Mouse (Mus musculus) ovary, postnatal 10 days (tissue): ENCODE results near the gene Zfp985.
"Not testable (repeated sequence)": the region's sequence is repeated elsewhere in the genome, so short reads cannot be mapped to it uniquely, and the experiment has no call there.

ENCODE experiments used
- DNase-seq: peaks from one replicate; pipeline ENCODE4 v3.0.0; 2022; ENCODE audit warnings: low spot score

The Zfp985 gene

DNA sequence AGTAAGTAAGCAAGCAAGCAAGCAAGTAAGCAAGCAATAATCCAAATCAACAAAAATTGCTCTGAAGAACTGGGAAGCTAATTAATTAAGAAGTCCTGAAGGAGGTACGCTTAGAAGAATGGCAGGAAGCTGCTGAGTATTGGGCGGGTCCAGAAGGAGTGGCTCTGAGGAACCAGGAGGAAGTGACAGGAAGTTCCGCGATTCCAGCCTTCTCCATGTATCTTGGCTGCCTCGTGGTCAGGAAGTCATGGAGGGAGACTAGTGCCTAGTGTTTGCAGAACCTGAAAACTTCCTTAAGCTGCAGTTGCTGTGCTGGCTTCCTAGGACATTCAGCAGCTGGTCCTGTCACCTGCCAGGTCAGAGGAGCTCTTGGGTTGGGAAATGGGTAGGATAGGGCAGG lies at the start of gene Zfp985:
Gene Zfp985, plus strand, starts transcription at position 207 of the 400 bp plus-strand sequence.
- not testable (repeated sequence) for DNase-seq

DNA sequence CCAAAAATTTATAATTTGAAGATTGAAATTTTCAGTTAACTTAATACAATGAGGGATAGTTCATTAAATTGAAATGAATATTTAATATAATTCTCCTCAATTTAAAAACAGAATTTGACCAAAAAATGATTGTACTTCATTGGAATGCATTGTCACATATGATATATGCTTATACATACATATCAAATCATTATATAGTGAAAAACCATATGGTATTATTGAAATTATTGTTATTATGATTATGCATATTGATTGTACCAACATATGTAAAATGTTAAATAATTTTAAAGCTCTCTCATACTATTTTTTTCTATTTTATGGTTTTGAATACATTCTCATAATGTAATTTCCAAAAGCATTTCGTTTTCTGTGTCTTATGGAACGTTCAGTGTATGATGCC lies 43.9 kb upstream of the Zfp985 start:
- no peak for DNase-seq

DNA sequence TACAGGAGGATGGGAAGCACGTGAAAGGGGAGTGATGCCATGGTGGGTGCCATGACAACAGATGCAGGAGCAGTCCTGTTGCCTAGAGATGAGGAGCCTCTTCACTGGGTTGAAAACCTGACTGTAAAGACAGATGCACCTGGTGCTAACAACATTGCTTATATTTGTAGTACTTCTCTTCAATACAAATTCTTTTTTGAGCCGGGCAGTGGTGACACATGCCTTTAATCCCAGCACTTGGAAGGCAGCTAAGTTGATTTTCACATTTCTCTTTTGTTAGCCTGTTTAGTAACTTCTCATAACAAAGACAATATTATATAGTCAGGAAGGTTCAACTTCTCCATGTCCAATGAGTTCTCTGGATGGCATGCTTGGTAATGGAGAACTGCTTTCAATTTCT lies 34.1 kb upstream of the Zfp985 start:
- DNase-seq = no peak

DNA sequence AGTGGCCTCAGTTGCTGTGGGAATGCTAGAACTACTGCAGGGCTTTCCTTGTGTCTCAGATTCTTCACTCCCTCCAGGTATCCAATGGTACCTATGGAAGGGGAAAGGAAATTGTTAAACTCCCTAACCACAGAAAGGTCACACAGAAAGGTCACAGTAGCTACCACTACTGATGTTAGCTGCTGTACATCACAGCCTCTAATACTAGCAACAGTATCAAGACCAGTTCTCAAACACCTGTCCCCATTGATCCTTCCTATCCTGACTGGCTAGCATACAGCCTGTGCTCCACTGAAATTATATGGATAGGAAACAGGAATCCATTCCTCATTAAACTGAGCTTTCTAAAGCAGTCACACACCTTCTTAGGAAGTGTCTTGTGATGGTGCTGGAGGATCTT lies 33.0 kb upstream of the Zfp985 start:
- no peak for DNase-seq

DNA sequence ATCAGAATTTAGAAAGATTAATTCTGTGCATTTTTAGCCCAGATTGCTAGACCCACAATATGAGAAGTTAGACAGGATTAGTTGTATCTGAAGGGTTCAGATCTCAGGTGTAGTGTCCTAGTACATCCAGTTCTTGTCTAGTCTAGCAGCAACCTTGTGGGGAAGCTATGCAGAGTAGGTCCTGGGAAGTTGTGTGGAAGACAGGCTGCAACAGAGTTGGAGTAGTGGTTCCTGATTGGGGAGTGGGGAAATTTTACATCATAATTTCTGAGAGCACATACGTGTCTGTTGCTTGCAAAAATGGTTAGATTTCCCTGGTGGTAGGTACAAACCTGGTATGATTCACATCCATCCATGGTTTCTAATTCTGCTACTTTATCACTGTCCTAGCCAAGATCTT lies 28.0 kb upstream of the Zfp985 start:
- DNase-seq = no peak

- no peak for DNase-seq
Observed at GRCm38 (mm10) chr4:147530366-147530765, 22.7 kb upstream of the Zfp985 start.

DNA sequence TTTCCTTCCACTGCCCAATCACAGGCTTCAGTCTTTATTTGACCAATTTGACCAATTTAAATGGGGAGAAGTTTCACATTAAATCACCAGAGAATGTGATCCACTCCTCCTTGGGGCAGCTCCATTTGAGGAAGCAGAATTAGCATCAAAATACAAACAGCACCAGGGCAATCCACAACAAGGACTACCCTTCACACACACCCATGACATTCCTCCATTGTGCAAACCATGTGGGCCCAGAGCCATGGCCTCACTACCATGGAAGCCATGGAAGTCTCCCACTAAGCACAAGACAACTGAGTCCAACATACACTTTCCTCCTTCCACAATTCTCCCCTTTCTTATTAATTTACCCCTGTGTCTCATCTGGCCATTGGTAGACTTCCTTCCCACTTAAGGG lies 17.2 kb upstream of the Zfp985 start:
- not testable (repeated sequence) for DNase-seq

DNA sequence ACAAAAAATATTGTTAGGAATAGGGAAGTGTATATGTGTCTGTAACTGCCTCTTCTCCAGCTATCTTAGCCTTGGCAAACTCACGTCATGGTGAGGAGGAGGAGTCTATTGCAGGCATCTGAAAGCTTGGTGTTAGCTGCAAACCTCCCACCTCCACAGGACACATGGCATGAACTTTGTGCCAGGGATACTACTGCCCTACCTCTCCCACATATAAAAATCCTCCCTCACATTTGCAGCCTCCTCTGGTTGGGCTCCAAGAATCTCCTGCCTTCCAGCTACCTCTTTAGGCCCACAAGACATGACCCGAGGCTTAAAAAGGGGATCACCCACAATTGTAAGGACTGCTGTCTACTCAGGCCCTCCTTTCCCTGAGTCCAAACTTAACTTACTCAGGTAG lies 15.4 kb upstream of the Zfp985 start:
- DNase-seq = no peak

GRCm38 (mm10) chr4:147539918-147540317 lies 13.2 kb upstream of the Zfp985 start, which contains the start of gene Gm16503:
Gene Gm16503, plus strand, starts transcription at chr4:147540218.
- not testable (repeated sequence) for DNase-seq

DNA sequence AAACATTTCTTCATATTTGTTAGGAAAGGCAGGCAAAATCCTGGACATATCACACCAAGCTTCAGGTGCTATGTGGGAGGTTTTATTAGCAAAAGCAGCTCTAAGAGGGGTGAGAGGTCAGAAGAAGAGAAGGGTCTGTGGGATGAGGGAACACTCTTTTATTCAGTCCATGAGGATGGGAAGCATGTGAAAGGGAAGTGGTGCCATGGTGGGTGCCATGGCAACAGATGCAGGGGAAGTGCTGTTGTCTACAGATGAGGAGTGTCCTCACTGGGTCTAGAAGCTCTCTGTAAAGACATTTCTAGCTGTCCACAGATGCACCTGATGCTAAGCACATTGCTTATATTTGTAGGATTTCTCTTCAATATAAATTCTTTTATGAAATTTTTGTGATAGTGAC lies 12.0 kb upstream of the Zfp985 start:
- no peak for DNase-seq

GRCm38 (mm10) chr4:147554361-147554760 lies 1.3 kb downstream of the Zfp985 start:
- not testable (repeated sequence) for DNase-seq

GRCm38 (mm10) chr4:147556921-147557320 lies 3.8 kb downstream of the Zfp985 start:
- DNase-seq = not testable (repeated sequence)

GRCm38 (mm10) chr4:147558011-147558410 lies 4.9 kb downstream of the Zfp985 start:
- not testable (repeated sequence) for DNase-seq

DNA sequence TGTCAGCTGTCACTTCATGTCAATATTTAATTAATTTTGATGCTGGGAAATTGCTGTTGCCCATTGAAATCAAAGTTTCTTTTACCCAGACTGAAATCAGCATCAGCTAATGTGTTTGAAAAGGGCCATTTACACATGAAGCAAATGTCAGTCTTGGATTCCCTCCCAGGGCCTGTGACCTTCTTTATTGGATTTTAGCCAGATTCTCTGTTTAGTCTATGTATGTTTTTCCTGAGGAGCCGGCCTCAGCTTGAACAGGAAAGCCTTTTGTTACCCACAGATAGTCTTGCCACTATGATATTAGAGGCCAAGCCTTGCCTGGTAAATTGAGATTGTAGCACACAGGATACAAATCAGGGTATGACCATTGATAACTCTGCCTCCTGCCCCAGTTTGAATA lies 6.0 kb downstream of the Zfp985 start:
- not testable (repeated sequence) for DNase-seq

DNA sequence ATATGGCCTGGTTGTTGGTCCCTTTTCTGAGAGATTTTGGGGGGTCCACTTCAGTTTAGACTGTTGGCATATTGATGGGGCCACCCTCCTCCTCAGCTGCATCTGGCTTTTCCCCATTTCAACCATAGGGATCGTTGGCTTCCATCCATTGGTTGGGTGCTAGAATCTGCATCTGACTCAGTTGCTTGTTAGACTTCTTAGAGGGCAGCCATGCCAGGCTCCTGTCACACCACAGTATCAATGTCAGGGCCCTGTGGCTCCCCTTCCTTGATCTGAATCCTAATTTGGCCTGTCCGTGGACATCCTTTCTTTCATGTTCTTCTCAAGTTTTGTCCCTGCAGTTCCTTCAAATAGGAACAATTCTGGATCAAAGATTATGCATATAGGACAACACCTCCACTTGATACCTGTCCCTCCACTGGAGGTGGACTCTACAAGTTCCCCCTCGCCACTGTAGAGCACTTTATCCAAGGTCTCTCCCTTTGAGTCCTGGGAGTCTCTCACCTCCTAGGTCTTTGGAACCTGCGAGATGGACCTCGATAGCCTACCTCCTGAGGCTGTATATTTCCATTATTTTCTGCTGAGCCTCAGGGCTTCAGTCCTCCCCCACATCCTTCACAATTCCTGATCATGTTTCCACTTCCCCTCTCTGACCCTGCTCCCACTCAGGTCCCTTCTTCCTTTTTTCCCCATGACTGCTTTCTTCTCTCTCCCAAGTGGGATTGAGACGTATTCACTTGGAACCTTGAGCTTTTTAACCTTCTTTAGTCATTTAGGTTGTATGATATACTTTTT lies 12.5 kb downstream of the Zfp985 start:
- DNase-seq = no peak

DNA sequence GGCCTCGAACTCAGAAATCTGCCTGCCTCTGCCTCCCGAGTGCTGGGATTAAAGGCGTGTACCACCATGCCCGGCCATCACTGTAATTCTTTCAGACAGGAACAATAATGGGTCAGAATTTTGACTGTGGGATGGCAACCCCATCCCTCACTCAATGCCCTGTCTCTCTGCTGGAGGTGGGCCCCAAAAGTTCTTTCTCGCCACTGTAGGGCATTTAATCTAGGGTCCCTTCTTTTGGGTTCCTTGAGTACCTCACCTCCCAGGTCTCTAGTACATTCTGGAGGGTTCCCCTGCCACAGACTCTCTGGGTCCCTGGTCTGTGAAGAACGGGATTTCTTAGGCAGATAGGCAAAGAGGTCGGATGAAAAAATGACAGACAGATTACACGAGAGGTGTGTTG lies 18.1 kb downstream of the Zfp985 start:
- DNase-seq = not testable (repeated sequence)

DNA sequence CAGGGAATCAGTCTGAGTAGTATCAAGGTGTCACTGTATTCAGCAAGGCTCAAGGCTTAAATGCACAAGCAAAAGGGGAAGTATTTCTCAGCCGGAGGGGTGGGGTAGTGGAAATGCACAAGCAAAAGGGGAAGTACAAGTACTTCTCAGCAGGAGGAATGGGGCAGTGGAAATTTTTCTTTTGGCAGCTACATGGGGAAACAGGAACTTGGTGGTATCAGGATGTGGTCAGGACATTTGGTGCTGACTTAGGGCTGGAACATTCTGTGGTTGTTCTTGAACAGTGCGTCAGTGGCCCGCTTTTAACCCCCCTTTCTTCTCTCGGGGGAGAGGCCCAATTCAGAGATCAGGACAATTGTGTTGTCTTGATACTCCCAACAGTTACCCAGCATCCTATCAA lies 26.3 kb downstream of the Zfp985 start:
- not testable (repeated sequence) for DNase-seq

DNA sequence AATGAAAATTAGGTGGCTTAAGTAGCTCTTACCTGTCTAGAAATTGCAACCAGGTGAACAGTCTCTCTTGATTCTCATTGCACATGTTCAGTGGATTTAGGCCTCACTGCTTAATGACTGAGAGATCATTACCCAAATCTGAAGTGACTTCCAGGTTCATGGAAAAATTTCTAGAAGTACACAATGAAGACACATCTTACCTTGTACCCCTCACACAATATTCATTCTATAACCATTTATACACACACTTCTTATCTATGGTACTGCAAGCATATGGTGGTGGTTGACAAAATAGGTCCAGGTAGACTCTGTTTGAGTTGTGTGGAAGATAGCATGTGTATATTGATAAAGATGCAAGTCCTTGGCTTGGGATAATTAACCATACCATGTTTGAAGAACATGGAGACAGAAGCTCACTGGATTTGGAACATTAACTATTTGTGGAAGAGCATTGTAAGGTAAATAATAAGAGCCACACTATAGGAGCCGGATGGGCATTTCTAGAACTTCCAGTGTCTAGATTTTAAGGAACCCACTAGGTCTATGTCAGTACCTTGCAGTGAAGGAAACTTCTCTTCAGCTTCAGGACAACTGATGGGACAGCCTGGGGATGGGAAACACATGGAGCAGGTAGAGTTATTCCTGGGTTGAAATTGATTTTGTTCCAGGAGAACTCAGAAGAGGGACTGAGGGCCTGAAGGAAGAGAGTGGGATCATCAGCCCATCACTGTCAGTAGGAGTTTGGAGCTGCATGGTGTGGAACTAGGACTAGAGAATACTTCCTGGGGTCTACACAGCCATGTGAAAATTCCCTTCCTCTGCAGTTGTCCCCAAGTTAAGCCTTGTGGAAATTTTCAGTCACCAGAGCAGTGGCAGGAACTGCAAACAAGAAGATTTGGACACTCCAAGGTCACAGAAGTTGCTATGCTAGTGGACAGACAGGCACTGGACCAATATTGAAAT lies 33.7 kb downstream of the Zfp985 start:
- DNase-seq = no peak

GRCm38 (mm10) chr4:147594630-147595029 lies 41.6 kb downstream of the Zfp985 start:
- not testable (repeated sequence) for DNase-seq

- DNase-seq = no peak
Observed at GRCm38 (mm10) chr4:147597685-147598084, 44.6 kb downstream of the Zfp985 start.

DNA sequence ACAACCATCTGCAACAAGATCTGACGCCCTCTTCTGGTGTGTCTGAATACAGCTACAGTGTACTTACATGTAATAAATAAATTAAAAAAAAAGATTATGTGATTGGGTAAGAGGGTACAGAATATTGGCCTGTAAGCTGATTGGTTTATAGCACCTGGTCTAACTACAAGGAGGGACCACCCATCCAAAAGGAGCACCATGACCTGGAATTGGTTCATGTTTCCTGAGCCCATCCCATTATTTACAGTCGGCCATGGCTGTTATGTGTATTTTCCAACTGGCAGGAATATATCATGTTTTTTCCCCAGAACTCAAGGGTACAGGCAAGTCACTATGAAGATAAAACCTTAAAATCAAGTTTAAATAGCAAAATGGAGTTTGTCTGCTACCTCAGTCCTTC lies 45.8 kb downstream of the Zfp985 start:
- no peak for DNase-seq

DNA sequence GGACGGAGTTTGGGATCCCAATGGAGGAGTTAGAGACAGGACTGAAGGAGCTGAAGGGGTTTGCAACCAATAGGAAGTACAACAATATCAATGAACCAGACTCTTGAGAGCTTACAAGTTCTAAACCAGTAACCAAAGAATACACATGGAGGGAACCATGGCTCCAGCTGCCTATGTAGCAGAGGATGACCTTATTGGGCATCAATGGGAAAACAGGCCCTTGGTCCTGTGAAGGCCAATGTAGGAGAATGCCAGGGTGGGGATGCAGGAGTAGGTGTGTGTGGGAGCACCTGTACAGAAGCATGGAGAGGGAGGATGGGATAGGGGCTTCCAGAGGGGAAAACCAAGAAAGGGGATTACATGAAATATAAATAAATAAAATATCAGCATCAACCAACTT lies 48.8 kb downstream of the Zfp985 start:
- no peak for DNase-seq

GRCm38 (mm10) chr4:147603806-147604205 lies 50.7 kb downstream of the Zfp985 start:
- no peak for DNase-seq
